Mouse (Mus musculus): ENCODE measurements around the gene 2410004B18Rik. TPM values are rescaled to one million over a fixed set of nuclear protein-coding genes. Genes with fewer than 3 reads are reported as not detected.
"Not testable (repeated sequence)": the region's sequence is repeated elsewhere in the genome, so short reads cannot be mapped to it uniquely, and the experiment has no call there.

Gene 2410004B18Rik
- 43.3 and 55.7 TPM in 2 replicates for polyA plus RNA-seq (2016; fragmentation: Nextera tagmentation; extraction: Ambion mirVana)

GRCm38 (mm10) chr3:145937505-145938404 lies at the start of gene 2410004B18Rik:
2410004B18Rik (plus strand) TSS chr3:145938014.
- DNase-seq (ENCODE audit: low spot score), result peak; percentile 96
- Histone ChIP-seq H3K4me1 (peaks cover 27% of the 10 kb centered on the region), H3K4me3 (peak within 1 kb of the TSS; percentile 88), H3K27me3 (ENCODE audit: insufficient read depth, poor library complexity, severe bottlenecking) (no peaks in the 10 kb centered on the region), H3K27ac (peak within 1 kb of the TSS; percentile 89), H3K36me3 (peaks cover 39% of the 10 kb centered on the region), H3K9me3 (no peaks in the 10 kb centered on the region)
- WGBS, result 2% methylated on average over 59 of the region's 70 CpGs

DNA sequence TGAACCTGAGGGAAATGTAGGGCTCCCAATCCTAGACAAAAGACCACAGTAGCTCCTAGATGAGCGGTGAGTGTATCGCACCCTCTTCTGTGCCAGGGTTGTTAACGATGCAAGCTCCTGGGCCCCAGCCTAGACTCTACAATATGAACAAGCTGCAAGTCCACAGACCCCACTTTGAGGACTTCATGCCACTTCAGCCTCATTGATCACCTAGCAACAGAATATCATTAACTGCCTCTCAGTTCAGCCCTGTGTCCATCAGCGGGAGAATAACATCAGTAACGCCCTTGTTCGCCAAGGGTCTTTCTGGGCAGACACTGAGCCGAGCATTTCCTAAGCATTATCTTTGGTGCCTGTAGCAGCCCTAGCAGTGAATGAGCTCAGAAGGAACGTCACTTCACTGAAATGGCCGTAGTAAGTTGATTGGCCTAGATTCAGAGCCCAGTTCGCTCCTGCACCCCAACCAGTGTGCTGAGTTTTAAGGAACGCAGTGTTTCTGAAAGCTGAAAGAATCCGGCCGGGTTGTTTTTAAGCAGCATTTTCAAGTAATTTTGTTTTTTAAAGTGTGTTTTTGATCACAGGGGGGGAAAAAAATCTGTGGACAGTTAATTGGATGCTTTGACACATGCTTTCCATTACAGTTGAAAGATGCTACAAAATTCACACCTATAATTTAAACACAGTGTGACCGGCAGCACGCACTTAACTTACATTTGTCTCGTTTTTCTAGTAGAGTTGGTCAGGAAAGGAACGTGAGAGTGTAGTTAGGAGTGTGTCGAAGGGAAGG lies 47.3 kb upstream of the 2410004B18Rik start:
- WGBS, result 72% methylated on average over 18 of the region's 18 CpGs
- no peaks in the 10 kb centered on the region for H3K36me3 ChIP-seq
- no peak overlapping the region for H3K4me3 ChIP-seq
- H3K27me3 ChIP-seq (ENCODE audit: insufficient read depth, poor library complexity, severe bottlenecking), result no peaks in the 10 kb centered on the region
- H3K9me3 ChIP-seq, result no peaks in the 10 kb centered on the region
- DNase-seq (ENCODE audit: low spot score), result no peak
- H3K4me1 ChIP-seq, result peaks cover 36% of the 10 kb centered on the region
- peak overlapping the region; percentile 72 for H3K27ac ChIP-seq

- Histone ChIP-seq H3K36me3 (no peaks in the 10 kb centered on the region), H3K27ac (no peak overlapping the region), H3K4me3 (no peak overlapping the region), H3K9me3 (no peaks in the 10 kb centered on the region), H3K27me3 (ENCODE audit: insufficient read depth, poor library complexity, severe bottlenecking) (no peaks in the 10 kb centered on the region), H3K4me1 (peaks cover 31% of the 10 kb centered on the region)
- DNase-seq (ENCODE audit: low spot score), result no peak
- 73% methylated on average over 3 of the region's 3 CpGs for WGBS
These were observed 45.4 kb upstream of the 2410004B18Rik start for GRCm38 (mm10) chr3:145892451-145892850.

GRCm38 (mm10) chr3:145894131-145894530 lies 43.7 kb upstream of the 2410004B18Rik start:
- Histone ChIP-seq H3K4me1 (peaks cover 35% of the 10 kb centered on the region), H3K27me3 (ENCODE audit: insufficient read depth, poor library complexity, severe bottlenecking) (no peaks in the 10 kb centered on the region), H3K36me3 (no peaks in the 10 kb centered on the region), H3K9me3 (no peaks in the 10 kb centered on the region), H3K27ac (no peak overlapping the region), H3K4me3 (no peak overlapping the region)
- WGBS, result 81% methylated on average over 12 of the region's 12 CpGs
- no peak for DNase-seq (ENCODE audit: low spot score)

GRCm38 (mm10) chr3:145897749-145898148 lies 40.1 kb upstream of the 2410004B18Rik start:
- Histone ChIP-seq H3K27me3 (ENCODE audit: insufficient read depth, poor library complexity, severe bottlenecking) (no peaks in the 10 kb centered on the region), H3K36me3 (no peaks in the 10 kb centered on the region), H3K27ac (peak overlapping the region; percentile 74; the same call in 1 of the 2 replicates), H3K4me1 (peaks cover 33% of the 10 kb centered on the region), H3K4me3 (no peak overlapping the region), H3K9me3 (no peaks in the 10 kb centered on the region)
- DNase-seq (ENCODE audit: low spot score), result peak; percentile 79
- 43% methylated on average over 11 of the region's 11 CpGs for WGBS

DNA sequence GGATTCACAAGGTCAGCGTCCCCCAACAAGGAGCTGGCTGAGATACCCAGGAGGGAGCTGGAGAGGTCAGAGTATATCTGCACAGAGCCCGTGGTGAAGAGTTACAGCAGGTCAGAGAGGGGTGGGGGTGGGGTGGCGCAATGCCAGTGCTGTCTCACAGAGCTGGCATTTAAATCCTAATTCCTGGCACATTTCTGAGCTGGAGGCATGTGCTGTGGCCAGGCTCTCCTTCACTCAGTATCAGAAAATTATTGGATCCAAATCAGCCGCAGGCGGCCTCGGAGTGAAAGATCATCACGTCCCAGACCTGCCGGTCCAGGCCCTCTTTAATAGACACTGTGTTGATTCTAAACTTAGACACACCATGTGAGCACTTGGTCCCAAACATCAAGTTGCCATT lies 38.0 kb upstream of the 2410004B18Rik start:
- Histone ChIP-seq H3K36me3 (no peaks in the 10 kb centered on the region), H3K9me3 (no peaks in the 10 kb centered on the region), H3K27ac (peak overlapping the region; percentile 75), H3K4me3 (no peak overlapping the region), H3K4me1 (peaks cover 33% of the 10 kb centered on the region), H3K27me3 (ENCODE audit: insufficient read depth, poor library complexity, severe bottlenecking) (no peaks in the 10 kb centered on the region)
- no peak for DNase-seq (ENCODE audit: low spot score)
- whole genome bisulfite sequencing, result 66% methylated on average over 8 of the region's 8 CpGs

GRCm38 (mm10) chr3:145903530-145903929 lies 34.3 kb upstream of the 2410004B18Rik start:
- no peaks in the 10 kb centered on the region for H3K27me3 ChIP-seq (ENCODE audit: insufficient read depth, poor library complexity, severe bottlenecking)
- peaks cover 18% of the 10 kb centered on the region for H3K4me1 ChIP-seq
- H3K9me3 ChIP-seq, result no peaks in the 10 kb centered on the region
- 92% methylated on average over 8 of the region's 8 CpGs for WGBS
- H3K4me3 ChIP-seq, result no peak overlapping the region
- no peaks in the 10 kb centered on the region for H3K36me3 ChIP-seq
- no peak for DNase-seq (ENCODE audit: low spot score)
- no peak overlapping the region for H3K27ac ChIP-seq

DNA sequence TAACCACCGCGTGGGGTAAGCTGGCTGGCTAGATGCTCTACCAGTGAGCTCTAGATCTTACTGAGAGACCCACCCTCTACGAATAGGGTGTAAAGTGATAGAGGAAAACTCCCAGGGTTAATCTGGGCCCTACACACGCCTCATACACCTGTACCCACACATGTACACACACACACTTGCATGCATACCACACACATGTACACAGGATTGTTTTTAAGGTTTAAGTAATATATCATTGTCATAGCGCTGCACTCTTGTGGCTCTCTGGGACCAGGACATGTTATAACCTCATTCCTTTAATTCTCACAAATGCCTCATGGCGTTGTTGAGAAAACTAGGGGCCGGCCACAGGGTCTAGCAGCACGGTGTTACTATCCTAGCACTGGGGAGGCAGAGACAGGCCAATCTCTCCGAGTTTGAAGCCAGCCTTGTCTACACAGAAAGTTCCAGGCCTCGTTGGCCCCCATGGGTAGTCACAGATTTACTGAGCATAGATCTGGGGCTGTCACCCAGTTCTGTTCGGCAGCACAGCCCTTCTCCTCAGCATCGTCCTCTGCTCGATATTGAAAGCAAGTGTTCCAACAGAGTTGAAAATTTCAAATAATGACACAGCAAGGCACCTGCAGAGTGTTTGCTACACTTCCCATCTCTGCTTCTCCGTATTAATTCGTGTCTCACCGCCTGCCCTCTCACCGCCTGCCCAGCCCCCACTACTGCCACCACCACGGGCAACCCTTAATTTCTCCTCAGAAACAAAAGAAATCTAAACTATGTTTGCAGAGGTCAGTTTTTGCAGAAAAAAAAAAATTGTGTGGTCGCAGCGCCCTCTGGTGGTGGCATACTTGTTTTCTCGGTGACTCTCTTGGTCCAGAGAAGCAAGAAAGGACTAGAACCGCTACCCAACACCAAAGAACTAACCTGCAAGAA lies 32.7 kb upstream of the 2410004B18Rik start:
- 49% methylated on average over 22 of the region's 22 CpGs for WGBS
- H3K4me3 ChIP-seq, result peak overlapping the region; percentile 29; the same call in 1 of the 2 replicates

DNA sequence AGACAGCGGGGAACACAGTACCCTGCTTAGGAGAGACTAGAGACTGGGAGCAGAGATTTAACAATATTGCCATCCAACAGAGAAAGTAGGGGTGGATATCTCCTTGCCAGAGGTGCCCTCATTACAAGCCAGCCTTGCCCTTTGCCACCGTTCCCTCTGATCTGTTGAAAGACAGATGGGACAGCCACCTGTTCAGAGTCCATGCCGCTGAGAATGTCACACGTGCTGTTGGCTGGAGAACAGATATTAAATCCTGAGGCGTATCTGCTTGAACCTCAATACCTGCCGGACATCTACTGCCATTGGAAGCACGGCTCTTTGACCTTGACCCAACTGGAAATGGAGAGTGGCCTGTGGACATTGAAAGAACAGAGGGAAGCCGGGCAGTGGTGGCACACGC lies 31.2 kb upstream of the 2410004B18Rik start:
- DNase-seq (ENCODE audit: low spot score), result no peak
- Histone ChIP-seq H3K27ac (no peak overlapping the region), H3K36me3 (no peaks in the 10 kb centered on the region), H3K9me3 (no peaks in the 10 kb centered on the region), H3K4me3 (no peak overlapping the region), H3K27me3 (ENCODE audit: insufficient read depth, poor library complexity, severe bottlenecking) (no peaks in the 10 kb centered on the region), H3K4me1 (peaks cover 8% of the 10 kb centered on the region; the same call in 1 of the 2 replicates)
- WGBS, result 90% methylated on average over 9 of the region's 9 CpGs

More for the DNA sequence above, 32.7 kb upstream of the 2410004B18Rik start:
- H3K4me1 ChIP-seq, result peaks cover 10% of the 10 kb centered on the region
- no peaks in the 10 kb centered on the region for H3K27me3 ChIP-seq (ENCODE audit: insufficient read depth, poor library complexity, severe bottlenecking)
- peak overlapping the region; percentile 68; the same call in 1 of the 2 replicates for H3K27ac ChIP-seq
- H3K36me3 ChIP-seq, result no peaks in the 10 kb centered on the region
- H3K9me3 ChIP-seq, result no peaks in the 10 kb centered on the region
- peak; percentile 81 for DNase-seq (ENCODE audit: low spot score)

- Histone ChIP-seq H3K27ac (no peak overlapping the region), H3K4me3 (no peak overlapping the region), H3K9me3 (no peaks in the 10 kb centered on the region), H3K4me1 (peaks cover 25% of the 10 kb centered on the region), H3K27me3 (ENCODE audit: insufficient read depth, poor library complexity, severe bottlenecking) (no peaks in the 10 kb centered on the region), H3K36me3 (no peaks in the 10 kb centered on the region)
- no peak for DNase-seq (ENCODE audit: low spot score)
- WGBS, result 88% methylated on average over 7 of the region's 7 CpGs
These were observed 25.3 kb upstream of the 2410004B18Rik start for GRCm38 (mm10) chr3:145912512-145912911.

GRCm38 (mm10) chr3:145913263-145913662 lies 24.6 kb upstream of the 2410004B18Rik start:
- Histone ChIP-seq H3K4me3 (no peak overlapping the region), H3K4me1 (peaks cover 25% of the 10 kb centered on the region), H3K27me3 (ENCODE audit: insufficient read depth, poor library complexity, severe bottlenecking) (no peaks in the 10 kb centered on the region), H3K36me3 (no peaks in the 10 kb centered on the region), H3K27ac (no peak overlapping the region), H3K9me3 (no peaks in the 10 kb centered on the region)
- DNase-seq (ENCODE audit: low spot score), result no peak
- 71% methylated on average over 6 of the region's 6 CpGs for WGBS

- H3K27ac ChIP-seq; DNase-seq (ENCODE audit: low spot score); H3K36me3 ChIP-seq; H3K27me3 ChIP-seq (ENCODE audit: insufficient read depth, poor library complexity, severe bottlenecking); H3K4me3 ChIP-seq; H3K9me3 ChIP-seq: not testable (repeated sequence)
- WGBS, result 65% methylated on average over 7 of the region's 7 CpGs
- H3K4me1 ChIP-seq, result peaks cover 25% of the 10 kb centered on the region
These were observed 23.9 kb upstream of the 2410004B18Rik start for GRCm38 (mm10) chr3:145913942-145914341.
